Mouse (Mus musculus): Measurements from ENCODE around the gene Csf2rb. TPM values are rescaled to one million over a fixed set of nuclear protein-coding genes. Genes with fewer than 3 reads are reported as not detected.

The Csf2rb gene
- polyA plus RNA-seq, 1 experiment from 2014 or later = 0.99 TPM

DNA sequence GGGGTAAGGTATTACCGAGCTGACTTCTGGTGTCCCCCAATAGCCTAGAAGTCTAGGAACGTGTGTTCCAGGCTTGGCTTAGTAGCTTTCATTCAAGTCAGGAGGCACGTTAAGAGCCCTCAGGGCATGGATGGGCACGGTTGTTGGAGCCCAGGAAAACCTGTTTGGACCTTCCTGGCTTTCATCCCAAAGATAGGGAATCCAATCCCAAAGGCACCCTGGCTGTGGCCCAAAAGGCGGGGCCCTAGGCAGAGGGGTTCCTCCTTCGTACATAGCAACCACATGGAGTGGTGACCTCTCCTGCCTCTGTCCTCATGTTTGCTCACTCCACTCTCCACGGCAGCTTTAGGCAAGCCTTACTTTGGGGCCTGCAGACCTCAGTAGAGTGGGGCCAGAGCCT is 76.9 kb downstream of the Csf2rb start:
- Histone ChIP-seq H3K4me1 (replicated peaks; ENCODE audit: control insufficient read depth, insufficient read depth) (peaks cover 19% of the 10 kb centered on the region), H3K27ac (replicated peaks) (peak overlapping the region; percentile 66)
- peak; percentile 55 for ATAC-seq (ENCODE audit: low FRiP score, low TSS enrichment)

DNA sequence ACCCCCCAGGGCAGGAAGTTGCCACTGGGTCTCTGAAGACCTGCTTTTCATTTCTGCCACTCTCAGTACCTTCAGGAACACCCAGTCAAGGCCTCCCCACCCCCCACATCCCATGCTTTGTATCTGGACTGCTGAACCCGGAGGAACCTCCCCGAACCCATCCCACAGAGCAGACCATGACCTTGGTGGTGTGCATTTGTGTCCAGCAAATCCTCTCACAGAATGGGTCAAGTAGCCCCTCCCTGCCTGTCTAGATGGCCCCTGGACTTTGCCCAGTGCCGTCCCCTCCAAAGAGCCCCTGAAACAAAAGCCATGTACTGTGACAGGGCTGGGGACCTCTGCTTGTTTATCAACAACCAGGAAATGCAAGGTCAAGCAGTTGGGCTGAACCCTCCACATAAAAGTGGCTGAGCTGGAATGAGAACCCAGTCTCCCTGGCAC is 77.8 kb downstream of the Csf2rb start:
- WGBS = 26% methylated on average over 3 of the region's 3 CpGs
- H3K27ac ChIP-seq (replicated peaks) = peak overlapping the region; percentile 66
- peaks cover 19% of the 10 kb centered on the region for H3K4me1 ChIP-seq (replicated peaks; ENCODE audit: control insufficient read depth, insufficient read depth)
- peak overlapping the region; percentile 3; the same call in 1 of the 2 replicates for H3K4me3 ChIP-seq (ENCODE audit: low read depth, low read length)
- ATAC-seq (ENCODE audit: low FRiP score, low TSS enrichment) = no peak
- DNase-seq (ENCODE audit: low spot score) = peak; percentile 53
- no peaks in the 10 kb centered on the region for H3K9me3 ChIP-seq (ENCODE audit: control insufficient read depth, low read length)
- peak overlapping the region; percentile 45 for H3K9ac ChIP-seq (ENCODE audit: low read length)
- TF ChIP-seq CTCF (IDR thresholded peaks at IDR 0.05; ENCODE audit: low read depth) (no peak), EP300 (optimal IDR thresholded peaks at IDR 0.05) (no peak)
- H3K36me3 ChIP-seq (ENCODE audit: control insufficient read depth, insufficient read depth, low read length) = no peaks in the 10 kb centered on the region
- H3K4me2 ChIP-seq (replicated peaks; ENCODE audit: low read depth) = peak overlapping the region; percentile 81
- no peaks in the 10 kb centered on the region for H3K27me3 ChIP-seq (ENCODE audit: control insufficient read depth, insufficient read depth, low read length)

More for the DNA sequence above, 76.9 kb downstream of the Csf2rb start:
- H3K4me3 ChIP-seq (ENCODE audit: low read depth, low read length) = no peak overlapping the region
- DNase-seq (ENCODE audit: low spot score) = peak; percentile 89
- H3K27me3 ChIP-seq (ENCODE audit: control insufficient read depth, insufficient read depth, low read length) = no peaks in the 10 kb centered on the region
- TF ChIP-seq CTCF (IDR thresholded peaks at IDR 0.05; ENCODE audit: low read depth) (no peak), EP300 (optimal IDR thresholded peaks at IDR 0.05) (no peak)
- H3K4me2 ChIP-seq (replicated peaks; ENCODE audit: low read depth) = peak overlapping the region; percentile 81; the same call in 1 of the 2 replicates
- 54% methylated on average over 7 of the region's 7 CpGs for WGBS
- peak overlapping the region; percentile 27; the same call in 1 of the 2 replicates for H3K9ac ChIP-seq (ENCODE audit: low read length)
- no peaks in the 10 kb centered on the region for H3K9me3 ChIP-seq (ENCODE audit: control insufficient read depth, low read length)
- no peaks in the 10 kb centered on the region for H3K36me3 ChIP-seq (ENCODE audit: control insufficient read depth, insufficient read depth, low read length)

Small RNA genes lying within 50 kb of the gene (microRNA-seq; reads per million reads assigned to microRNA genes)
- gene Mir7676-1 (not detected), gene Mir7676-2 (not detected)

Other genes with a start within 250 kb of the Csf2rb start
- gene Cacng2, start 205.7 kb upstream of the Csf2rb start, polyA plus RNA-seq (2015; fragmentation: Nextera tagmentation; extraction: Ambion mirVana) = 0.02 and 0.05 TPM in 2 replicates
- gene Ift27, start 151.6 kb upstream of the Csf2rb start, polyA plus RNA-seq (2015; fragmentation: Nextera tagmentation; extraction: Ambion mirVana) = 42.2 and 42.5 TPM in 2 replicates
- gene Pvalb, start 119.4 kb upstream of the Csf2rb start, polyA plus RNA-seq (2015; fragmentation: Nextera tagmentation; extraction: Ambion mirVana) = 0.11 TPM in 1 of 2 replicates, not detected in the other
- 2.7 and 2.9 TPM in 2 replicates for gene Ncf4, start 81.0 kb upstream of the Csf2rb start, polyA plus RNA-seq (2015; fragmentation: Nextera tagmentation; extraction: Ambion mirVana)
- 0.17 and 0.24 TPM in 2 replicates for gene Csf2rb2, start 20.0 kb upstream of the Csf2rb start, polyA plus RNA-seq (2015; fragmentation: Nextera tagmentation; extraction: Ambion mirVana)
- not detected in 2 replicates for gene Tex33, start 70.2 kb downstream of the Csf2rb start, polyA plus RNA-seq (2015; fragmentation: Nextera tagmentation; extraction: Ambion mirVana)
- 153 and 177 TPM in 2 replicates for gene Tst, start 80.2 kb downstream of the Csf2rb start, polyA plus RNA-seq (2015; fragmentation: Nextera tagmentation; extraction: Ambion mirVana)
- 5.6 and 5.7 TPM in 2 replicates for gene Mpst, start 80.7 kb downstream of the Csf2rb start, polyA plus RNA-seq (2015; fragmentation: Nextera tagmentation; extraction: Ambion mirVana)
- gene Kctd17, start 102.8 kb downstream of the Csf2rb start, polyA plus RNA-seq (2015; fragmentation: Nextera tagmentation; extraction: Ambion mirVana) = 25.9 and 26.2 TPM in 2 replicates
- gene Tmprss6, start 142.9 kb downstream of the Csf2rb start, polyA plus RNA-seq (2015; fragmentation: Nextera tagmentation; extraction: Ambion mirVana) = 0.48 and 0.50 TPM in 2 replicates
- gene Il2rb, start 169.5 kb downstream of the Csf2rb start, polyA plus RNA-seq (2015; fragmentation: Nextera tagmentation; extraction: Ambion mirVana) = 0.24 and 0.30 TPM in 2 replicates
- gene C1qtnf6, start 205.7 kb downstream of the Csf2rb start, polyA plus RNA-seq (2015; fragmentation: Nextera tagmentation; extraction: Ambion mirVana) = 20.2 and 24.6 TPM in 2 replicates
- gene Sstr3, start 218.9 kb downstream of the Csf2rb start, polyA plus RNA-seq (2015; fragmentation: Nextera tagmentation; extraction: Ambion mirVana) = 0.02 and 0.08 TPM in 2 replicates
- gene Rac2, start 247.0 kb downstream of the Csf2rb start, polyA plus RNA-seq (2015; fragmentation: Nextera tagmentation; extraction: Ambion mirVana) = 6.4 and 8.0 TPM in 2 replicates

All from stomach, postnatal 0 days (tissue).